Mouse (Mus musculus) kidney, postnatal 14 days (tissue): ENCODE measurements around the gene Tle3.

Source experiments
- DNase-seq: peaks from one replicate; pipeline ENCODE4 v3.0.0; 2022; ENCODE audit warnings: mixed read lengths

Gene Tle3

DNA sequence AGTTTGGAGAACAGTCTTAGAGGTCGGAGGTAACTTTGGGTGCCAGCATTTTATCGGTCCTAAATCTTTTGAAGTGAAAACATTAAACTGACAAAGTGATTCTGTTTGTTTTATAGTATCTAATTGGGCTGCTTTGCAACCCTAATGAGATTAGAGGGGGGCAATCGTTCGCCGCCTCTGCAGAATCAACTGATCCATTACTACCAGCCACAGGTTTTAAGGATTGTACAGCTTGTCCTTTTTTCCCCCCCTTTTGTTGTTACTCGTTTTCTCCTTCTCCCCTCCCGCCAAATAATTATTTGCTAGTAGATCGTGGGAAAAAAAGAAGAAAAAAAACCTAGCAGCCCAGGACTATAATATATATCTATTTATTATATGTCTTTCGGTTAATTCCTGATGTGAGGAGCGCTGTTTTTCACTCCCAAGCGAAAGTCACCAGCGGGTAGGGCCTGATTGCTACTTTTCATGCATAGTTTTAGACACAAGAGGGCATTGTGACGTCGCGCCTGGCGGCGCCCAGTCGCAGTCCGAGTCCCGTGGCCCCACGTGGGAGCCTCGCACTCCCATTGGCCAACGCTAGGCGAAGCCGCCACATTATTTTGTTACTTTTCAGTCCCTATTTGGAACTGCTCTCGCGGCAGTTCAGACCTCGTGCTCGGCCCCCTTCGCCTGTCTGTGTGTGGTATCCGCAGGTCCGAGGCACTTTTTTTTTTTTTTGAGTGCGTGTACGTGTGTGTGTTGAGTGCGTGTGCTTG, at the start of gene Tle3:
Tle3 (plus strand) TSS at position 612 of the 755 bp plus-strand sequence.
- peak; percentile 99 for DNase-seq

DNA sequence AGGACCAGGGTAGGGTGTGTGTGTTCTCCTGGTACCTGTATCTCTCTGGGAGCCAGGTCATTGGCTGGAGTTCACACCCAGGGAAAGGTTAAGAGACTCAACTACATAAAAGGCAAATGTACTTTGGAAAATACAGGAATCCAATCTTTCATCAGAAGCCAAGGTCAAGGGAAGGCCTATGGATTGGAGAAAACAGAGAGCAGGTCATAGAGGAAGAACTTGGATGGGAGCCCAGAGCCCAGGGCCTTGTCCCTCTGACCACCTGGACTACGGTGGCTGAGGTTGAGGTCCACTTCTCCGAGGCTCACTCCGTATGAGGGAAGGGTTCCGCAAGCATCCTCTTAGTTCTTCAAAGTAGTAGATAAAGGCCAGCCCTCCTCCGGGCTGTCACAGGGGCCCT, 48.9 kb upstream of the Tle3 start:
- DNase-seq = peak; percentile 48

DNA sequence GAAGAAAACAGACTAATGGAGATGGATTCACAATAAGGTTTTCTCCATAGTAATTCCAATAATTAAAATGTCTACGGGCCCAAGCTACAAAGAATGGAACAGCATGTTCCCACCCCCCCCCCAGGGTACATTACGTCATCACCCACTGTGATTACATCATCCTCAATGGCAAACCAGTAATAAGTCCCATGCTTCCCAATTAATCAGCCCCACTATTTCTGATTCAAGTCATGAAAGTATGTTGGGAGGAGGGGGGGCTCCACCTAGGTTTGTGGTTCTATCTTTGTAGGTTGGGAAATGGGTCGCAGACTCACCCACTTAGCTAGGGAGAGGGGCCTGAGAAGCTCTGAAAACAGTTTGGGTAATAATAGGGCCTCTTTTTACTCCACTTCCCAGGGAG, 48.3 kb upstream of the Tle3 start:
- DNase-seq = no peak

DNA sequence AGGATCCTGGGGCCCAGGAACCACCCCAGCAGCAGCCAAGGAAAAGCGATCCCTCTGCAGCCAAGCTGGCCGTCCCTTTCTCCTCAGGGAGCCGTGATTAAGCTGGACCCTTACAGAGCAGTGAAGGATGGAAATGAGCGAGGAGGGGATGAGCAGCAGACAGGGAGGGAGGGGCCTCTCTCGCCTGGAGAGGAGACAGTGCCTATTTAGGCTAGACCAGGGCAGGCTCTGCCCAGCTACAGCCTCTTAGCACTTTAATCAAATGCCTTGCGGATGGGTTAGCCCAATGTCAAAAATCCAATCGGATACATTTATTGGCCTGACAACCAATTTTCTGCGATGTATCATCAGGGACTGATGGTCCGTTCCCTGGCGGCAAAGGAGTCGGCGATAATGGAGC, 47.8 kb upstream of the Tle3 start:
- no peak for DNase-seq

DNA sequence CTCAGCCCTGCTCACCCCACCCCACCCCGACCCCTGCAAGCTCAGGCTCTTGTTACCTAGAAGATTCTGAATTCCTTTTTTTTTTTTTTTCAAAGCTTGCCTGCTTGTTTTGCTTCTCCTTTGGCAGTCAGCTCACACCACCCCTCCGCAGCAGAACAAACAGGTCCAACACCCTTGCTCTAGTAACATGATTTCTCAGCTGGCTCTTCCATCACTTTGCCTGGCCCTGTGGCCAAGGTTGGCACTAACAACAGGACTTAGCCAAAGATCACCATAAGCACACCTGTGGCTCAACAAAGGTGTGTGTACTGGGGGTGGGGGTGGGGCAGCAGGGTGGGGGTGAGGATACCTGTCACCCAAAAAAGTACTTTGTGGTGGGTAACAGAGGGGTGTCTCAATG, 47.2 kb upstream of the Tle3 start:
- DNase-seq = no peak

DNA sequence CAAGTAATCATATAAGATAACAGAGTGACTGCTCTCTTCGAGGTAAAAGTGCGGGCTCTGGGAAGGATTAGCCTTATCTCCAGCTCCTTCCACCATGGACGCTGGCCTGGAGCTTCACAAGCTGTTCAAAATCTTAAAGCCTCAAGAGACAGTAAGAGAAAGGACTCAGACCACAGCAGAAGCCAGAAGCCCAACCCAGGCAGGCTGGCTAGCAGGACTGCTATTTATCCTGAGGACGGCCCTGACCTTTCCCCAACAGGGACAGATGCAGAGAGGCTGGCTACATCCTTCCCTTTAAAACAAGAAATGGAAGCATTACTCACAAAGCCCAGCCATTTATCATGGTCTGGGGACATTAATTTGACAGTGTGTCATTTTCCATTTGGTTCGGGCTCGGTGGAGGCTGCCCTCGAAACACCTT, 46.2 kb upstream of the Tle3 start:
- DNase-seq = peak; percentile 47

DNA sequence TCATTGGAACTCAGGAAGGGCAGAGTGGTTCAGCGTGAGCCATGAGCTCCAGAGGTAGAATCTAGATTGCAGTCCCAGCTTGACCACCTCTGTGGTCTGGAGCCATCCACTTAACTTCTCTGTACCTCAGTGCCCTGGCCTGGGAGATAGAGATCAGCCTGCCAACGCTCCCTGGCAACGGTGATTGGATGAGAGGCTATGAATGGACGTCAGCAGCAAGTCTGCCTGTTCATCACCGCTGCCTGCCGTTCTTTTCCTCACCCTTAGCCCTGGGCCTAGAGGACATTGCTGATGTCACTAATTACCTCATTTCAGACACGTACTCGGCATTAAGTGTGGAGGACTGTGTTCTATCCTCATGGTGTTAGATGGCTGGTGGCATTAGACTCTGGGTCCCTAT, 45.2 kb upstream of the Tle3 start:
- no peak for DNase-seq

DNA sequence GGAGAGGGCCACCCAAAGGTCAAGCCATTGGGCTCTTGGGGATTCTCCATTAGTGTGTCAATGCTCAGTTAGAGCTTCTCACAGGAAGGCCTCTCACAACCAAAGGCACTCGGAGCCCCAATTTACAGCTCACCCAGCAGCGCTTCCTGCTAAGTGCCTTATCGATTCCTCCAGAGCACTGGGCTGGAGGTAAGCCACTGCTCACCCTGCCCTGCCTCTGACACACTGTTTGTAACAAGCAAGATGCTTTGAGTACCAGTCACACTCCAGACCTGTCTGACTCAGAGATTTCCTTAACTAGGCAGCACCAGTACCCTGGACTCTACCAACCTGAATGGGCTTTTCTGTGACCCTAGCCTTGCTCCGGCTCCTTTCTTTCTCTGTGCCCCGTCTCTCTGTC, 44.0 kb upstream of the Tle3 start:
- no peak for DNase-seq

DNA sequence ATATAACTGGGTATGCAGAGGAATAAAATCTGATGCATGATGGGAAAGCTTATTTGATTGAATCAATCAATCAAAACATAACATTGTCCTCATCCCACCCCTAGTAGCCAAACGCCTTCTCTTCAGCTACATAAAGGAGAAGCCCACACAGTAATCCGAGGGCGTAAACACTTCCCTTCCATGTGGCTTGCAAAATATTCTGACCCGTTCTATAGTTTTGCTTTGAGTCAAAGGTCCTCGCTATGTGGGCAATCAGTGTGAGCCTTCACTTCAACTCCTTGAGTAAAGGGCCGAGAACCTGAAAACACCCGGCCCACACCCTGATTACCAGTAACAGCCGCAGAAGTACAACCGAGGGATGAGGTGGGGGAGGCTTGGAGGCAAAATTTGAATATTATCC, 41.4 kb upstream of the Tle3 start:
- DNase-seq = no peak

DNA sequence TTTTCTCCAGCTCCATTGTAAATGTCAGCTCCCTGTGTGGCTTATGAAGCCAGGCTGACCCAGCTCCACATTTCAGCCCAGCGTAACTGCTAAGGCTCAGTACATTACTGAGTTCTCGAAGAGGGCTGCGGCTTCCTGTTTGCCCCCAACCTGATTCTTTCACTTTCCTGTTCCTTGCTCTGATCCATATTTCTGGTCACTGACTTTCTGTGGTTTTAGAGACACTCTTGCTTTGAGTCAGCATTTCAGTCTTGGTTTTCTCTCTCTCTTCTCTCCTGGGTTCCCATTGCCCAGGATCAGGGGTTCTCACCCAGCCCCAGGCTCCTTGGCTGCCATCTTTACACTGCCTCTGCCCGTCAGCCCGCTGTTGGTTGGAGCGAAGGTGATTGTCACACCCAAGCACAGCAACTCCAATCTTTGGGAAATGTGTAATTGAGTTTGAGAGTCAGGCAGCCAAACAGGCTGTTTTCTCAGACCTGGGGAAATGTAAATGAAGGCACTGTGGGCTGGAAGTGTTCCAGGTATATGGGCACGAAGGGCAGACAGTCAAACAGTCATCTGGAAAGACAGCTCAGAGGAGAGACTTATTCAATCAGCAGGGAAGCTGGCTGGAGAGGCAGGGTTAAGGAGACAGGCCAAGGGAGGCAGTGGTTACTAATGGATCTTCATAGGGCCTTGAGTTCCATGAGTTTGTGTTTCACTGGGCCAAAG, 39.8 kb upstream of the Tle3 start:
- DNase-seq = no peak

DNA sequence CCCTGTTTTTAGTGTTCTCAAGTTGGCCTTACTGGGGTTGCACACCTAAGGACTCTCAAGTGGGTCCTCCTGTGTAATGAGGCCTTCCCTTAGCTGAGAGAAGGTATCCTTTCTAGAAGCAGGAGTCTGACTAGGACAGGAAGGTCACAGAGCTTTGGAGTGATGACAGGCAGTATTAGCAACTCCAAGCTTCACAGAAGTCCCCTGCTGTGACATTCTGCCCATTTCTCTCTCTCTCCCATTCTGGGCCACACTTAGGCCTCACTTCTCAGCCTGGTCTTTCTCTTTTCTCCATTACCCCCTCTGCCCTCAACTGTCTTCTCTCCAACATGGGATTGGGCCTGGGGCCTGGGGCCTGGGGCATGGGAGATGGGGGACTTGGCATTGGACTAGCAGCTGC, 36.0 kb upstream of the Tle3 start:
- no peak for DNase-seq

DNA sequence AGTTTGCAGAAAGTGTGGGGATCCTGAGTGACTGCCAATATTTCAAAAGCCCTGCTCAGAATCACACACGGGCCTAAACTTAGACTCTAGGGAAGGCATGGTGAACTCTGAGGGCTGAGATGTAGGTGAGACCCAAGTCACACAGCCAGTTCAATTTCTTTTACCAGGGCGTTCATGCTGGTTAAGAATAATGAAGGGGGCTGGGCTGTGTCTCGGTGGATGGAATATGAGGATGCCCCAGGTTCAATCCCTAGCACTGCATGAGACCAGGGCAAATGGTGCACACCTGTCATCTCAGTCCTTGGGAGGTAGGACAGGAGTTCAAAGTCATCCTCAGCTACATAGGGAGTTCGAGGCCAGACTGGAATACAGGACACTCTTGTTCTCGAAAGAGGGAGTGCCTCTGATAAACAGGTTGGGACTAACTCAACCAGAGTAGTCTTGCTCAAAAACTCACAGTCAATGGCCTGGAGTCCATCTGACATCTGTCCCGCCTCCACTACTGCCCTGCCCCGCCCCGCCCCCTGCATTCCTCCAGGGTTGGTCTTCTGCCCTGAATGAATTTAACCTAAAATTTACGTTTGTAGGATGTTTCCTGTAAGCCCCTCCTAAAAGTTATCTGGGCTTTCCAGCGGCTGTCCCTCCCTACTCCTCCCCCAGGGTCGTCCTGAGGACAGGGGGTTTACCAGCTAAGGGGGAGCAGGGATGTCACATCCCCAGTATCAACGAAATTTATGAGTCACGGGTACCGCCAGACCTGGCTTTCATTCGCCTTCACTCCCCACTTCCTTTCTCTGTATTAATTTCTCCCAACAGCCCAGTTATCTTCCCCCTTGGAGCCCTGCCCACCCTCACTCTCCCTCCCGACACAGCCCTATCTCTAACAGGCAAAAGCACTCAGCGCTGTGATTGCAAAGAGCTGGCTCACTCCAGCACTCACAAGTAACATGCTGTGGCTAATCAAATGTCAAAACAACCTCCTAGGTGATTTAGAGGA, 35.3 kb upstream of the Tle3 start:
- DNase-seq = peak; percentile 72

DNA sequence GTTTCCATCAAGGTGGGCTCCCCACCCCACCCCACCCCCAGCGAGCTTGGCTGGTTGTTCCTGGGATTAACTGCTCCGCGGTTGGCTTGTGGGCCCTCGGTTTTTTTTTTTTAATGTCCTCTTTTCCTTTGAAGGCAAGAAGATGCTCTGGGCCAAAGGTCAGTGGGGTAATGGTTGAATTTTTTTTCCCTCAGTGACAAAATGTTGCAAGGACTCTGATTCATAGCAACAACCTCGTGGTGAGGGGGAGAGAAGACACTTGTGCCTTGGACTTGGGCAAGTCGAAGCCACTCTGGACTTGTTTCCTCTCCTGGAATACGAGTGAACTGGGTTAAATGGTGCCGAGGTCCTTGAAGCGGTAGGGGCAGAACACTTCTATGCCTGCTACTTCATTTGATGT, 34.5 kb upstream of the Tle3 start:
- DNase-seq = no peak

DNA sequence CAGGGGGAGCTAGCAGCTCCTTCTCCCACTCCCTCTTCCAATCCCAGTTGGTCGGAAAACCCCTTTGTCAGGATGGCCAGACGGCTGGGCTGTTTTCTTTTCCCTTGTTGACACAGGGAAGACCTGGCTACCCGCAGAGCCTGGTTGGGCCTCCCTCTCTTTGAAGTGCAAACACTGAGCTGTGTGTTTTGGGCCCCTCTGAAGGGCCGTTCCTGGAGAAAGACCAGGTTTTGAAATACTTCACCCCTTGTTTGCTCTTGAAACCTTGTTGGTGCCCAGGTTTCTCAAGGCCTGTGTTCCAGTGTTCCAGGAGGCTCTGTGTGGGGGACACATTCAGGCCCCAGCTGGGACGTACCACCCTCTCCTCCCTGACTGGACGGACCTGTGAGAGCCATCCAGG, 32.9 kb upstream of the Tle3 start:
- DNase-seq = no peak

DNA sequence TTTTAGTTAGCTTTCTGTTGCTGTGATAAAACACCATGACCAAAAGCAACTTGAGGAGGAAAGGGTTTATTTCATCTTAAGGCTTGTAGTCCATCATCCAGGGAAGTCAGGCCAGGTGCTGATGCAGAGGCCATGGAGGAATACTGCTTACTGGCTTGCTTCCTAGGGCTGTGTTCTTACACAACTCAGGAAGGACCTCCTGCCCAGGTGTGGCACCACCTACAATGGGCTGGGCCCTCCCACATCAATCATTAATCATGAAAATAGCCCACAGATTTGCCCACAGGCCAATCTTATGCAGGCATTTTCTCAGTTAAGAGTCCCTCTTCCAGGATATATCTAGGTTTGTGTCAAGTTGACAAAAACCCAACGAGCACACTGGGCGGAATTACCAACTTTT, 31.8 kb upstream of the Tle3 start:
- peak; percentile 29 for DNase-seq

DNA sequence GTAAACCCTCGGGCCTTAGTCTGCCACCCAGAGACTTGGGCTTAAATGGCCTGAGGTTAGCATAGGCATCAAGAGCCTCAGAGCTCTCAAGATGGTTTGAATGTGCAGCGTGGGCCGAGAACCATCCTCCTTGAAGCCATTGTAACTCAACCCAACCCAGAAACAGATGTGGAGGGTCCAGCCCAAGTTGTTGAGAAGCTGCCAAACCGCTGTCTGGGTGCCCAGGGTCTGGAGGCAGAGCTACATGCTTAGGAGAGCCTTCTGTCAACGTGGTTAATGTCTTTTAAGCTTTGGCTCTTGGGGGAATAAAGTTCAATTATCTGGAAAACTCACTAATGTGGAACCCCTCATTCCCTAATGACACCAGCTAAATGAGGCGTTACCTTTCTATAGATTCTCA, 29.9 kb upstream of the Tle3 start:
- DNase-seq = no peak

DNA sequence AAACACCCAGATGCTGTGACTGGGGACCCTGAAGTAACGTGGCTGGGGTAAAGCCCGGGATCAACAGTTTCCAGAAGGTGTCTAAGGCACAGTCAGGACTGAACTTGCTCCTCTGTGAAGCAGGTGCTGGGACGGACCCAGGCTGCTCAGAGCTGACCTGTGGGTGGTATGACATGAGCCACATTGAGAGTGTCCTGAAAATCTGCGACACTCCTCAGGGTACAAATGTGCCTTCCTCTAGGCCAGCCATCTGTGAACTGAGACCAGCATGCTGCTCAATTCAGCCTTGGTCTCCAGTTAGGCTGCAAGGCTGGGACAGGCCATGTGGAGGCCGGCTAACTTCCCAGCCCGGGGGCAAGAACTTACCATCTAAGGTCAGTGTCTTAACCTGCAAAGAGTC, 27.5 kb upstream of the Tle3 start:
- DNase-seq = no peak

DNA sequence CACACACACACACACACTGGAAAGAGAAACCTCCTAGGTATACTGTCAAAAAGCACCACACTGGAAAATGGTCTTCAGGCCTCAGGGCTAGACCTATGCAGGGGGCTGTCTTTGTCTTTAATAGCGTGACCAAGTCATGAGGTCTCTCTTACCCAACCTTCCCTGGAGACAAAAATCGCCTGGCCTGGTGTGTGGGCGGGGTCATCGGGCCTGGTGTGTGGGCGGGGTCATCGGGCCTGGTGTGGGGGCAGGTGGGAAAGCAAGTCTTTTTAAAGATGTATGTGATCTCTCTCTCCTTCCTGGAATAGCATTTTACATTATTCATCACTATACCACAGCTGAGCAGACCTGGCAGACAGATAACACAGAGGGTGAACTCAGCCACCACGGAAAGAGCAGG, 25.2 kb upstream of the Tle3 start:
- no peak for DNase-seq

DNA sequence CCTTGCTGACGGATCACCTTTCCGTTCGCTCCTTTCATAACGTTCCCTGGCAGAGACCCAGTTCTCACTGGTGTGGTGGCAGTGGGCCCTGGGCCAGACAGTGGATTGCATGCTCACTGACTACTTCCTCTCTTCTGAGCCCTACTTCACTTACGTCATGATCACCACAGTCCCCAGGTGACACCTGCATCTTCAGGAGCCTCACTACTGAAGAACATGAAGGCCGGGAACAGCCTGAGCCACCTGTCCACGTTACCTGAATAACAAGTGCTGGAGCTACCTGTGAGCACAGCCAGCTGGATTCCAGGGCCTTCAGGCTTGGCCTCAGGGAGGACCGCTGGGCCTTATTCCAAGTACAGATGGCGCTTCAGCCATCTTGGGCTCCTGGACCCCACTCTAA, 24.1 kb upstream of the Tle3 start:
- DNase-seq = peak; percentile 48

DNA sequence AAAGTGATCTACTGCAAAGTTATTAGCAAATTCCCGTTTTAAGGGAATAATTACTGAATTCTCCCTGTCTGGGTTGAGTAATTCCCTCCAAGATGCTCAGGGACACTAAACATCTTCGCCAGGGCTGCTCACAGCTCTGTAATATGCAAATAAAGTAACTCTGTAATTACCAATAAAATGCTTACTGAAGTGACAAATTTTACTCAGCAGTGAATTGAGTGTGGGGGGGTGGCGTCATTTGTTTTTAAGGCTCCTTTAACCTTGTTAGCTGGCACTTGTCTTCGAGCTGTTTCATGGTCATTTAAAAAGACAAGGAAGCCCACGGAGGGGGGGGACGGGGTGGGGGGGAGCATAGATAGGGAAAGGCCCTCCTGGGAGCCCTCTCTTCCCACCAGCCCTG, 23.6 kb upstream of the Tle3 start:
- DNase-seq = no peak

DNA sequence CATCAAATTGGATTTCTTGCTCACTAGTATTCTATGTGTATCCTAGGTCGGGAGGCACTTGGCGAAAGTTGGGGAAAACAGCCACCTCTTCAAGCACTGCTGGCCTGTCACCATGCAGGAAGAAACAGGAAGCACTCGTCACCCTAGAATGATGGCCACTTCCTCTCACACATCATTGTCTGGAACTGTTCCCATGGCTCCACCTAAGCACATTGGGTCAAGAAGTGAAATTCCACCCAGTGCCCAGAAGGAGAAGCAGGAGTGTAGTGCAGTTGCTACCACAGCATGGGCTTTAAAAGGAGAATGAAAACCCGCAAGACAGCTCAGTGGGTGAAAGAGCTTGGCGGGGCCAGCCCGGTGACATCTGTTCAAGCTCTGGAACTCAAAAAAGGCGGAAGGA, 22.5 kb upstream of the Tle3 start:
- peak; percentile 83 for DNase-seq

DNA sequence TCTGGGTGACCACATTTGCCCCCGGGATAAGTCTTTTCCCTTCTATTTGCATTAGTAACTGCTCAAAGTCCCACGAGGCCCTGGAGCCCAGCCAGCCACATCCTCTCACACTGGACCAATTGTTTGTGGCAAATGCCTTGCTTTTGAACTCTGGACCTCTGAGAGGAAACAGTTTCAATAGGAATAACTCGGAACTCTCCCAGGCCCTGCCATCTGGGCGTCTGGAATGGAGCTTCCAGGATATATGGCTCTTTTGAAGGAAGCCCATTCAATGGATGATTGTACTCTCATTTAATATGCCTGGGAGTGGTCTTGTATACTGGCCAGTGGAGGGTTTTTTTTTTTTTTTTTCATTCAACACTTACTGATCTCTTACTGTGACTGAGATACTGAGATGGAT, 21.0 kb upstream of the Tle3 start:
- peak; percentile 93 for DNase-seq

DNA sequence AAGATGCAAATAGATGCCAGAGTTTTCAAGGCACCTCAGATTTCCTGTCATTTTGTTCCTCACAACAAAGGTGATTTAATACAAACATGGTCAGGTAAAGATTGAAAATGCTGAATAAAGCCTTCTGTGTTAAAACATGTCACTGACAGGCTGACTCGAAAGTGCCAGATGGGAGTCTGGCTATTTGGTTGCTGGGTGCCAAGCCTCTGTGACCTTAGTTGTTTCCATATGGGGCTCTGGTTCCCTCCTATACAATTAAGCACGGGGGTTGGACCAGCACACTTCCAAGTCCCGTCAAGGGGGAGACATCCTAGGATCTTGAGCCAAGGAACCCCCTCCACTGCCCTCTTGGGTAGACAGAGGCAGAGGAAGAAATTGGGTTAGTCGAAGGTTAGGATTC, 13.2 kb upstream of the Tle3 start:
- no peak for DNase-seq

DNA sequence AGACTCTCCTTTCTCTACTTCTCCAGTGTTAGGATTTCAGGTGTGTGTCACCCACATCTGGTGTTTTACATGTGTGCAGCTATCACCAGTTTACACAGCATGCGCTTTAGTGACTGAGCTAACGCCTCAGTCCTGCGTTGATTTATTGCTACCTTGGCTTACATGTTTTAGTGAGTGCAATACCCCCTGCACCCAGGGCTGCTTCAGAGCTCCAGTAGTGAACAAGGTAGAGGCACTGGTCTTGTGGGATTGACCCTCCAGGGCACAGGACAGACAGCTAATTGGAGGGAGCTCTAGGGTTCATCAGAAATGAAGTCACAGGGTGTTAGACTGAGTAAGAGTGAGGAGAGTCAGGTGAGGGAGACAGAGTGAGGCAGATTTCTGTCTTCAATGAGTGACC, 12.4 kb upstream of the Tle3 start:
- DNase-seq = no peak
